Mouse (Mus musculus): ENCODE data around the gene Susd6. TPM values are rescaled to one million over a fixed set of nuclear protein-coding genes. Genes with fewer than 3 reads are reported as not detected.
A peak's percentile ranks its signal among the peaks of the same experiment; 100 is the strongest.
"Not testable (repeated sequence)": the region's sequence is repeated elsewhere in the genome, so short reads cannot be mapped to it uniquely, and the experiment has no call there.

Gene Susd6
- polyA plus RNA-seq, 1 experiment from 2014 or later: 12.6 TPM

DNA sequence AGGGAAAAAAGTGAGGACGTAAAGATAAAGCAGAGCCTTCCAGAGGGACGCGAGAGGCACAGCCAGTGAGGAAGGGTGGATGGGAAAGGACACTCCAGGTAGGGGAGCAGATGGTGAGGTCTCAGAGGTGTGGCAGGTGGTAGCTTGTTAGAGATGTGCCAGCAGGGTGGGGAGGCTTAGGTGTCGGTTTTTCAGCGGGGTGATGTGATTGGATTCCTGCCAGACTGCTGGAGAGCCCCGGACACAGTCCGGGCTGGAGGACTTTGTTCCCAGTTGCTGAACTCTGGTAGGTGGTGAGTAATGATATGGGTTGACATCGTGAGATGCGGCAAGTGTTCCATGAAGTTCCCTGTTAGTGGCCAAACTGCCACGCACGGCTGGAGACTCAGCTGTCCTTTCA lies 2.7 kb upstream of the Susd6 start:
- Histone ChIP-seq H3K9ac (no peak overlapping the region), H3K27ac (replicated peaks) (no peak overlapping the region), H3K27me3 (no peaks in the 10 kb centered on the region), H3K36me3 (no peaks in the 10 kb centered on the region), H3K4me2 (no peak overlapping the region), H3K9me3 (no peaks in the 10 kb centered on the region), H3K4me1 (replicated peaks) (peaks cover 20% of the 10 kb centered on the region), H3K4me3 (no peak overlapping the region)
- WGBS: 44% methylated on average over 11 of the region's 11 CpGs
- ATAC-seq (ENCODE audit: low FRiP score, low read depth): no peak

DNA sequence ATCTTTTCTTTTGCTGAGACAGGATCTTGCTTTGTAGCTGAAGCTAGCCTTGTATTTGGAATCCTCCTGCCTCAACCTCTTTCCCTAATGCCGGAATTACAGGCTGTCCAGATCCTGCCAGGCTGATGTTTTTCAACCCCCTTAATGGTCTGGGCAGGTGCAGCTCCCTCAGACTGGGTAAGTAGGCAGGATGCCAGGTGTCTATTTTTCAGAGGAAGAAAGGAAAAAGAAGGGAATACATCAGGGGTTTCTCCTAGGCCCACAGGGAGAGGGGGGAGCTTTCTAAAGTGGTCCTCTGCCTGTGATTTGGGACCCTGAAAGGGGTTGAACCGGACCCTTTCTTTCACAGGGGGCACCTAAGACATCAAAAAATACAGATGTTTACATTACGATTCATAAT lies 2.1 kb upstream of the Susd6 start:
- no peak overlapping the region for H3K4me2 ChIP-seq
- no peaks in the 10 kb centered on the region for H3K36me3 ChIP-seq
- no peak for ATAC-seq (ENCODE audit: low FRiP score, low read depth)
- no peak overlapping the region for H3K27ac ChIP-seq (replicated peaks)
- no peaks in the 10 kb centered on the region for H3K27me3 ChIP-seq
- H3K9me3 ChIP-seq: no peaks in the 10 kb centered on the region
- H3K4me3 ChIP-seq: no peak overlapping the region
- 85% methylated on average over 3 of the region's 3 CpGs for WGBS
- peaks cover 23% of the 10 kb centered on the region for H3K4me1 ChIP-seq (replicated peaks)
- no peak overlapping the region for H3K9ac ChIP-seq

DNA sequence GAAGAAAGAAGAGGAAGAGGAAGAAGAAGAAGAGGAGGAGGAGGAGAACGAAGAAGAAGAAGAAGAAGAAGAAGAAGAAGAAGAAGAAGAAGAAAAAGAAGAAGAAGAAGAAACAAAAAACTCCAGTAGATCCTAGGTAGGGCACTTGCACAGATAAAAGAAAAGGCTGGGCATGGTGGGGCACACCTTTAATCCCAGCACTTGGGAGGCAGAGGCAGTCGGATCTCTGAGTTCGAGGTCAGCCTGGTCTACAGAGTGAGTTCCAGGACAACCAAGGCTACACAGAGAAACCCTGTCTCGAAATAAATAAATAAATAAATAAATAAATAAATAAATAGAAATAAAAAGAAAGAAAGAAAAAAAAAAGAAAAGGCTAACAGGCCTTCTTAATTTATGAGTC lies 1.0 kb upstream of the Susd6 start:
- H3K4me3 ChIP-seq; H3K27me3 ChIP-seq; ATAC-seq (ENCODE audit: low FRiP score, low read depth); H3K4me2 ChIP-seq; H3K36me3 ChIP-seq; H3K27ac ChIP-seq (replicated peaks); H3K9me3 ChIP-seq; H3K9ac ChIP-seq: not testable (repeated sequence)
- whole genome bisulfite sequencing: 85% methylated on average over 4 of the region's 4 CpGs
- H3K4me1 ChIP-seq (replicated peaks): peaks cover 23% of the 10 kb centered on the region

DNA sequence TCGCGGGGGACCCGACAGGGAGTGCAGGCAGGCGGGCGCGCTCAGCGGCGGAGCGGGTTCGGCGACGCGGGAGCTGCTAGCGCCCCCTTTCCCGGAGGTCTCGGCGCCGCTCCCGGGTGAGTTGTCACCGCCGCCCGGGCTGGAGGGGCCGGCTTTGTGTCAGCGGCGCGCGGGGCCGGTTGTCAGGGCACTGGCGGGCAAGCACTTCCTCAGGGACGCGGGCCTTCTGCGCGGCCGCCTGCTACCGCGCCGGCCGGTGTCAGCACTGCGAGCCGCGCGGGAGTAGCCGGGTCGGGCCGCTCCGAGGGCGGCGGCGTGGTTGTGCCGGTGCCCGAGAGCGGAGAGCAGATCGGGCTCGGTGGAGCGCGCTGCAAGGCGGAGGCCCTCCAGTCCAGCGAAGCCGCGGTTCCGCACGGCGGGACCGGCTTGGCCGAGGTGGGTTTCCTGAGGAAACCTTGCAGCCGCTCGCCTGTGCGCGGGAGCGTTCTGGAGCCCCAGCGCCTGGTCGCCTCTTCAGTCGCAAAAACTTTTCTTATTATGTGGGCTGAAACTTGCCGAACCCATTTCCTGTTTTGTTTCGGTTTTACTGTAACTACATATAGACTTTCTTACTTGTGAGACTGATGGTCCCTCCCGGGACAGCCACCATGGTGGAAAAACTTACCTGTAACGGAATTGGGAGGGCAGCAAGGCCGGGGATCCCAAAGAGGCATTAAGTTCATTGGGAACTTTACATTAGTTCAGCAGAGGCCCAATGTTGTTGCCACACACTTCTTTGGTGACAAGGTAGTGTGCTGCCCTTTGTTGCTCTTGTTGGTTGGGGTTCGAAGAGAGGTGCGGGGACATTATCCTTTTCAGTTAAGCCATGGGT lies 625 bp downstream of the Susd6 start:
- ATAC-seq (ENCODE audit: low FRiP score, low read depth): no peak; the same call in 1 of the 2 replicates
- peak overlapping the region; percentile 98 for H3K9ac ChIP-seq
- H3K27ac ChIP-seq (replicated peaks): peak overlapping the region; percentile 100
- under 1% methylated on average over 73 of the region's 80 CpGs for WGBS
- H3K4me3 ChIP-seq: peak overlapping the region; percentile 97
- H3K4me1 ChIP-seq (replicated peaks): peaks cover 23% of the 10 kb centered on the region
- H3K27me3 ChIP-seq: no peaks in the 10 kb centered on the region
- H3K9me3 ChIP-seq: no peaks in the 10 kb centered on the region
- no peaks in the 10 kb centered on the region for H3K36me3 ChIP-seq
- H3K4me2 ChIP-seq: peak overlapping the region; percentile 83

DNA sequence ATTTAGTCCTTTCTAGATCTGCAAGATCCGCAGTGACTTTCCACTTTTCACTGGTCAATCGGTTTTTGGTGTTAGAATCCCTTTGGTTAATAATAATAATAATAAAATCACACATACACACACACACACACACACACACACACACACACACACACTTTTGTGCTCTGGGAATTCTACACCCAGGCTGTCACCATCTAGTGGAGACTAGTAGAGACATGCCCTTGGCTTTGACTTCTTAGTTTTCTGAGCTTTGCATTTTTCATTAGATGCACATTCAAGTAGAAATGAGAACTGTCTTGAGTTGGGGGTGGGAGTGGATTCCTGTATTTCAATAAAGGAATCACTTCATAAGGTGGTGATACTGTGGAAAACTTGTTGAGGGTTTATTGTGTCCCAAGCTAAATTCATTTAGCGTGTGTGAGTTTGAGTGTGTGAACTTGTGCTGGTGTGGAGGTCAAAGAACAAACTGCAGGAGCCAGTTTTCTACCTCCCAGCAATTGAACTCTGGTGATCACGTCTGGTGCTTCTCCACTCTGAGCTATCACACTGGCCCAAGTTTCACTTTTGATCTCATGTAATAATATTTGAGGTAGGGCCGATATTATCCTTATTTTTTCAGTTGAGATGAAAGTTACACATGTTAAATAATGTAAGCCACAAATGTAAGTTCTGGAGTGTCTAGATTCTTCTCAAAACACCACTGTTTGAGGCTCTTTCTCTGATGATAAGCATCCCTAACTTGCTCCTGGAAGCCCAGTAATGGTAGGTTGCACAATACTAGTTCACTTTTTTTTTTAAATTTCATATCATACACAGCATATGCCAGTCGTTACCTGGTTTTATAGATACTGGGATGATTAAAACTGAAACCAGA lies 1.5 kb downstream of the Susd6 start:
- no peak for ATAC-seq (ENCODE audit: low FRiP score, low read depth)
- WGBS: 41% methylated on average over 6 of the region's 6 CpGs
- Histone ChIP-seq H3K27me3 (no peaks in the 10 kb centered on the region), H3K9ac (peak overlapping the region; percentile 98), H3K36me3 (no peaks in the 10 kb centered on the region), H3K4me3 (peak overlapping the region; percentile 97), H3K27ac (replicated peaks) (peak overlapping the region; percentile 100), H3K4me1 (replicated peaks) (peaks cover 23% of the 10 kb centered on the region), H3K9me3 (no peaks in the 10 kb centered on the region), H3K4me2 (peak overlapping the region; percentile 83)

DNA sequence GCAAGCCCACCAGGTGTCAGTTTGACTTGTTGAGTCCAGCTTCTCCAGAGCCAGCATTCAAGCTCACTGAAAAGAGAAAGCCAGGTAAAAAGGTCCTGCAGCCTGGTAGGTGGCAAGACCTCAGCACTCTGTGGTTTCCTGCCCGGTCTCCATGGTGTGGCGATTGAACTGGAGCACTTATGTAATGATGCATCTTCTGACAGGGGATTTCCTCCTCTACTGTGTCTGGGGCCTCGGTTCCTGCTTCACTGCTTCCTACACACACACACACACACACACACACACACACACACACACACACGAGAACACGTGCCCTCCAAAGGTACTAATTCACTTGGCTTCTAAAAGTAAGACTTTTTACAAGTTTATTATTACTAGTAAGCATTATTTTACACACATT lies 2.6 kb downstream of the Susd6 start:
- H3K36me3 ChIP-seq: no peaks in the 10 kb centered on the region
- H3K4me2 ChIP-seq: peak overlapping the region; percentile 7; the same call in 1 of the 2 replicates
- no peaks in the 10 kb centered on the region for H3K9me3 ChIP-seq
- H3K27me3 ChIP-seq: no peaks in the 10 kb centered on the region
- H3K27ac ChIP-seq (replicated peaks): no peak overlapping the region
- WGBS: 70% methylated on average over 5 of the region's 5 CpGs
- peak overlapping the region; percentile 10; the same call in 1 of the 2 replicates for H3K9ac ChIP-seq
- peaks cover 27% of the 10 kb centered on the region for H3K4me1 ChIP-seq (replicated peaks)
- H3K4me3 ChIP-seq: no peak overlapping the region
- no peak for ATAC-seq (ENCODE audit: low FRiP score, low read depth)

DNA sequence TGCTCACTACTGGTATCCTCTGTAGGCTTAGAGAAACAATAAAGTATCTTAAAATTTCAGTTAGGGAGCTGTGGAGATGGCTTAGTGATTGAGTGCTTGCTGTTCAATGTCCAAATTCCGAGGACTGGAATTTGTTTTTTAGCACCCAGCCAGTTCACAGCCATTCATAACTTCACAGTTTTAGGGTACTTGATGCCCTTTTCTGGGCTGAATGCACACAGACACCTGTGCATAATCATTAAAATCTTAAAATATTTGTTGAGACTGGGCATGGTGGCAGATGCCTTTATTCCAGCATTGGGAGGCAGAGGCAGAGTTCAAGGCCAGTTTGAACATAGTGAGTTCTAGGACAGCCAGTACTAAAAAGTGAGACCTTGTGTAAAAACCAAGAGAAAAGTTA lies 3.2 kb downstream of the Susd6 start:
- no peaks in the 10 kb centered on the region for H3K27me3 ChIP-seq
- H3K9me3 ChIP-seq: no peaks in the 10 kb centered on the region
- H3K4me2 ChIP-seq: no peak overlapping the region
- H3K9ac ChIP-seq: no peak overlapping the region
- no peak overlapping the region for H3K27ac ChIP-seq (replicated peaks)
- 85% methylated on average over 1 of the region's 1 CpGs for WGBS
- no peak for ATAC-seq (ENCODE audit: low FRiP score, low read depth)
- H3K4me1 ChIP-seq (replicated peaks): peaks cover 34% of the 10 kb centered on the region
- no peak overlapping the region for H3K4me3 ChIP-seq
- H3K36me3 ChIP-seq: no peaks in the 10 kb centered on the region

DNA sequence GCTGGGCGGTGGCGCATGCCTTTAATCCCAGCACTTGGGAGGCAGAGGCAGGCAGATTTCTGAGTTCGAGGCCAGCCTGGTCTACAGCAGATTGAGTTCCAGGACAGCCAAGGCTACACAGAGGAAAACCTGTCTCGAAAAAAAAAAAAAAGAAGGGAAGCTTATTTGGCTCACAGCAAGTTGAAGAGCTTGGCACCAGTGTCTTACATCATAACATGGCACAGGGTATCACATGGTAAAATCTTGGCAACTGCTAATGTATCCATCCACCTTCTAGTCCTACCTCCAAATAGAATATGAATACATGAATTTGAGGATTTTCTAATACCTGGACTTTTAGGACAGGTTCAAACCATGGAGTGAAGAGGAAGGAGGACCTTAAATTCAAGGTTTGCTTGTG lies 4.2 kb downstream of the Susd6 start:
- H3K36me3 ChIP-seq: no peaks in the 10 kb centered on the region
- no peaks in the 10 kb centered on the region for H3K9me3 ChIP-seq
- WGBS: 93% methylated on average over 4 of the region's 4 CpGs
- H3K9ac ChIP-seq: no peak overlapping the region
- H3K27me3 ChIP-seq: no peaks in the 10 kb centered on the region
- ATAC-seq (ENCODE audit: low FRiP score, low read depth): no peak
- no peak overlapping the region for H3K4me2 ChIP-seq
- no peak overlapping the region for H3K27ac ChIP-seq (replicated peaks)
- H3K4me3 ChIP-seq: no peak overlapping the region
- H3K4me1 ChIP-seq (replicated peaks): peaks cover 34% of the 10 kb centered on the region

DNA sequence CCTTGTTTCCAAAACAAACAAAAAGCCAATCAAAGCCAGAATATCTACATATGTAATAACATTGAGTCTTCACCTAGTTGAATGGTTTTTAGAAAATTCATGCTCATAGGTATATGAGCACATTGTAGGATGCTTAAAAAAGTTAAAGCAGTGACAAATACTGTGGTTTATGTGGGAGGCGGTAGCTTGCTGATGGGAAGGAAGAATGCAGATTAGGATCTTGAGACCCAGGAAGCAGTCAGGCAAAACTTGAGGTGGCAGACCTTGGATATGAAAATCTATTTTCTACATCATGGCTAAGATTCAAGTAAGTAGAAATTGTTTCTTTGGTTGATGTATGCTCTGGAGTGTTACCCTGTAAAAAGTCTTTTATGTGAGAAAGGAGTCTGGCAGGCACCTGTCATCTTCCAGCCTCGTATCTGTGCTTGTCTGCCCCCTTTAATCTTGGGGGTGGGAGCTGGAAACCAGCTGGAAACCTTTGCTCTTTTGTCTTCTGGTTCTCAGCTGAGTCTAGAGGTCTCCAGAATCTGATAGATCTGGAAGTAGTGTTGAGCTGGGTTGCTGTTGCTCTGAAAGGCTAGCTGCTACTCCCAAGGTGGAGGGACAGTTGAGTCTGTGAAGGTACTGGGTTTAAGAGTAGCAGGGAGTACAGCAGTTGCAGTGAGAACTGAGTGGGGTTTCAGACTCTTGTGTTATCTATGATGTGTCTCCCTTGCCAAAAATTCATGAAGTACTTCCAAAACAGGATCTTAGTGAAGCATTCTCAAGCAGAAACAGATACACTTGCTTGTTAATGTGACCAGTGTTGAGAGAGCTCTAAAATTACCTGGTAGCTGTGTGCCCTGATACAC lies 4.8 kb downstream of the Susd6 start:
- 64% methylated on average over 2 of the region's 2 CpGs for WGBS
- Histone ChIP-seq H3K9me3 (no peaks in the 10 kb centered on the region), H3K4me1 (replicated peaks) (peaks cover 30% of the 10 kb centered on the region), H3K4me3 (no peak overlapping the region), H3K4me2 (no peak overlapping the region), H3K27ac (replicated peaks) (no peak overlapping the region), H3K27me3 (no peaks in the 10 kb centered on the region), H3K9ac (no peak overlapping the region), H3K36me3 (no peaks in the 10 kb centered on the region)
- no peak for ATAC-seq (ENCODE audit: low FRiP score, low read depth)

DNA sequence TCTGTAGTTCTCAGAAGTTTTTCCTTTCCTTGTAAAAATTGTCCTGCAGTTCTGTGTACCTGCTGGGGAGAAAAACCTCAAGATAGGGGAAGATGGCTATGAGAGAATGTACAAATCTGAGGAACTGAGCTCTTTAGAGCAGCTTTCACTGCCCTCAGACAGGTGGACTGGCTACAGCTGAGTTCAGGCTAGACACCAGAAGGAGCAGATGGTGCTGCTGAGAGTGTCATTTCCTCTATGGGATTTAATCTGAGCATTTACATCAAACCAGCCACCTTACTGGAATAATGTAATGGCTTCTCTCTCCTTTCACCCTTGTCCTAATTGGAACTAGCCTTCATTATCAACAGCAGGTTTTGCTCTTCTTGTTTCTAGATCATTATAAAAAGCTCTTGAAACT lies 8.0 kb downstream of the Susd6 start:
- no peak overlapping the region for H3K9ac ChIP-seq
- H3K9me3 ChIP-seq: no peaks in the 10 kb centered on the region
- no peak overlapping the region for H3K4me3 ChIP-seq
- no peak overlapping the region for H3K4me2 ChIP-seq
- H3K4me1 ChIP-seq (replicated peaks): peaks cover 15% of the 10 kb centered on the region
- no peak for ATAC-seq (ENCODE audit: low FRiP score, low read depth)
- H3K36me3 ChIP-seq: no peaks in the 10 kb centered on the region
- peak overlapping the region; percentile 30; the same call in 1 of the 2 replicates for H3K27ac ChIP-seq (replicated peaks)
- no peaks in the 10 kb centered on the region for H3K27me3 ChIP-seq

DNA sequence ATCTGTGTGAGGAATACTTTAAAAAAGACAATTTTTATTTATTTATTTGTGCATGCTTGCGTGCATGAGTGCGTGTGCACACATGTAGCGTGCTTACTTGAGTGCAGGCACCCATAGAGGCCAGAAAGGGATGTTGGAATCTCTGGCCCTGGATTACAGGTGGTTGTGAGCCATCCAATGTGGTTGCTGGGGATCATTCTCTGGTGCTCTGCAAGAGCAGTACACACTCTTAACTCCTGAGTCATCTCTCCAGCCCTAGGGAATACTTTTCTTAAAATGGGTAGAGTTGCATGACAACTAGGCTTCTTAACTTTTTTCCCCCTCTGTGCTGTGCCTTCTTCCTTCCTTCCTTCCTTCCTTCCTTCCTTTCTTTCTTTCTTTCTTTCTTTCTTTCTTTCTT lies 9.8 kb downstream of the Susd6 start:
- no peaks in the 10 kb centered on the region for H3K27me3 ChIP-seq
- H3K4me1 ChIP-seq (replicated peaks): peaks cover 23% of the 10 kb centered on the region
- H3K27ac ChIP-seq (replicated peaks): no peak overlapping the region
- H3K4me3 ChIP-seq: no peak overlapping the region
- 96% methylated on average over 3 of the region's 3 CpGs for WGBS
- H3K9me3 ChIP-seq: no peaks in the 10 kb centered on the region
- no peak overlapping the region for H3K4me2 ChIP-seq
- no peaks in the 10 kb centered on the region for H3K36me3 ChIP-seq
- no peak overlapping the region for H3K9ac ChIP-seq
- no peak for ATAC-seq (ENCODE audit: low FRiP score, low read depth)

All from hindbrain, embryonic 15.5 days (tissue).